Mouse (Mus musculus) hindbrain, embryonic 14.5 days (tissue): ENCODE measurements around the gene Cpm. TPM values are rescaled to one million over a fixed set of nuclear protein-coding genes. Genes with fewer than 3 reads are reported as not detected.

Source experiments
- ATAC-seq: fragments of 200-750 bp; cut with Nextera tagmentation; 2 replicates; pipeline ENCODE4 v1.8.0; 2017; ENCODE audit warnings: moderate number of reproducible peaks, mild to moderate bottlenecking, moderate TSS enrichment, moderate library complexity; ENCODE audit not compliant: low FRiP score
- DNase-seq: peaks from one replicate; pipeline ENCODE4 v3.0.0-alpha.2; 2015; ENCODE audit warnings: low spot score
- H3K27ac ChIP-seq: fragments of 300-500 bp; sonication (generic); 2 replicates; pipeline ENCODE4 v1.5.1; 2014; ENCODE audit warnings: mild to moderate bottlenecking, moderate library complexity
- H3K27me3 ChIP-seq: fragments of 300-500 bp; sonication (generic); 2 replicates; pipeline ENCODE4 v1.6.1; 2014; ENCODE audit warnings: mild to moderate bottlenecking, low read length, mixed read lengths; ENCODE audit not compliant: control insufficient read depth, insufficient read depth
- H3K36me3 ChIP-seq: fragments of 300-500 bp; sonication (generic); replicated peaks from 2 replicates; pipeline ENCODE4 v1.6.1; 2014; ENCODE audit not compliant: control insufficient read depth, insufficient read depth
- H3K4me1 ChIP-seq: fragments of 300-500 bp; sonication (generic); replicated peaks from 2 replicates; pipeline ENCODE4 v1.6.1; 2014; ENCODE audit warnings: antibody characterized with exemption, low read length, mixed read lengths; ENCODE audit not compliant: control insufficient read depth, insufficient read depth
- H3K4me2 ChIP-seq: fragments of 300-500 bp; sonication (generic); replicated peaks from 2 replicates; pipeline ENCODE4 v1.6.1; 2014; ENCODE audit warnings: mild to moderate bottlenecking, moderate library complexity
- H3K4me3 ChIP-seq: fragments of 300-500 bp; sonication (generic); replicated peaks from 2 replicates; pipeline ENCODE4 v1.5.1; 2014; ENCODE audit warnings: mild to moderate bottlenecking, low read length
- H3K9ac ChIP-seq: fragments of 300-500 bp; sonication (generic); 2 replicates; pipeline ENCODE4 v1.6.1; 2014
- H3K9me3 ChIP-seq: fragments of 300-500 bp; sonication (generic); 2 replicates; pipeline ENCODE4 v1.6.1; 2016; ENCODE audit warnings: low read length; ENCODE audit not compliant: control insufficient read depth
- WGBS: fragments of 180-500 bp; shearing (Covaris S2); extraction: QIAGEN DNeasy Blood & Tissue Kit; methylation state at CpG from one replicate; pipeline ENCODE4 v1.1.7; 2014; 5-methylcytosine and 5-hydroxymethylcytosine counted together
- polyA plus RNA-seq: library from polyadenylated mRNA; unstranded; fragments of >200 nt; fragmentation: Nextera tagmentation; extraction: Ambion mirVana; gene quantifications from 2 replicates; pipeline ENCODE4 v1.2.1, GENCODE M21; 2014

Gene Cpm
- polyA plus RNA-seq, 1 experiment from 2014 or later = 3.0 TPM

- 85% methylated on average over 15 of the region's 15 CpGs for WGBS
Observed at GRCm38 (mm10) chr10:117605283-117606243, 23.7 kb upstream of the Cpm start.

DNA sequence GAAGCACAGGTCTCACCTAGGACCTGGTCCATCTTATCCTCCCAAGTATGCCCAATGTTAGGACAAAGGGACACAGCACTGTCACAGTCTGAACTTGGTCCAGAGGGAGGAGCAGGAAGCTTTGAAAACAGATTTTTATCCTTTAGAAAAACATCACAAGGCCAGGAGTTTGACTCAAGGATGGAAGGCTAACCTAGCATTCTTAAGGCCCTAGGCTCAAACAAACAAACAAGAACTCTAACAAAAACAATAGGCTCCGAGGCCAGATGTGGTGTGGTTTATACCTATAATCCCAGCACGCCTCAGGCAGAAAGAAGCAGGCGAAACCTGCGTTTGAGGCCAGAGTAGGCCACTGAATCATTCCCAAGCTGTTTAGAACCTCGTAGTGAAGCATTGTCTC is 22.9 kb upstream of the Cpm start:
- no peak overlapping the region for H3K4me3 ChIP-seq
- H3K4me2 ChIP-seq = no peak overlapping the region
- DNase-seq (no peak), ATAC-seq (no peak)
- H3K27me3 ChIP-seq = no peaks in the 10 kb centered on the region
- no peaks in the 10 kb centered on the region for H3K36me3 ChIP-seq
- H3K4me1 ChIP-seq = no peaks in the 10 kb centered on the region
- no peaks in the 10 kb centered on the region for H3K9me3 ChIP-seq
- no peak overlapping the region for H3K9ac ChIP-seq
- no peak overlapping the region for H3K27ac ChIP-seq
- 86% methylated on average over 5 of the region's 5 CpGs for WGBS

More at GRCm38 (mm10) chr10:117605283-117606243, 23.7 kb upstream of the Cpm start:
- H3K27me3 ChIP-seq = no peaks in the 10 kb centered on the region
- H3K9ac ChIP-seq = no peak overlapping the region
- H3K4me1 ChIP-seq = no peaks in the 10 kb centered on the region
- H3K4me3 ChIP-seq = no peak overlapping the region
- no peaks in the 10 kb centered on the region for H3K9me3 ChIP-seq
- H3K4me2 ChIP-seq = no peak overlapping the region
- H3K36me3 ChIP-seq = no peaks in the 10 kb centered on the region
- no peak for DNase-seq
- no peak overlapping the region for H3K27ac ChIP-seq
- ATAC-seq = no peak

DNA sequence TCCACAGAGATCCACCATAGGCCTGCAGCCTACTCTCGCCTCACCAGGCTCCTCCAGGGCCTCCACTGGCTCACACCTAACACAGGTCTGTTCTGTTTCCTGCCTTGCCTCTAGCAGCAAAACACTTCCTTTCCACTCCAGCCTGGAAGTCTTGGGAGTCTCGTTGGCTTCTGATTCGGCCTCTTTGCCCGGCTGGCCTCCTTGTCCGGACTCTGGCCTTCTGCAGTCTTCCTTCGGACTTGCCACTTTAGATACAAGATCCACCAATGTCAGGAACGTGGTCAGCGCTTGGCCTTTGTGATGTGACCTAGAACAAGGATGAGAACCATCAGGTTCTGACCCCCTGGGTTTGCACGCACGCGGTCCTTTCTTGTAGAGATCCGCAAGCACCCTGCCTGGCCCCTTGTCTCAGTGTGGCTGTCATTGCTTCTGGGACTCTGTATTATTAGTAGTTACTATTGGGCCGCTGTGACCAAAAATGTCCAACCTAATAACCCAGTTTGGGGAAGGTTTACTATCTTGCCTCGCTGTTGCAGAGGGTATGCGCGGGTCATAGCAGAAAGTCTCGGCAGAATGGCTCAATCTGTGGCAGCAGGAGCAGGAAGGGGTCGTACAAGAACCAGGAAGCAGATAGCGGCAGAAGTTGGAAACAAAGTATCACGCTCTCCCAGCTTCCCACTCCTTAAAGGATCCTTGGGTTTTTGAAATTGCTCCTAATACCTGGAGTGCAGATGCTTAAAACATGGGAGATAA is 22.1 kb upstream of the Cpm start:
- Histone ChIP-seq H3K27me3 (no peaks in the 10 kb centered on the region), H3K4me1 (no peaks in the 10 kb centered on the region), H3K27ac (no peak overlapping the region), H3K36me3 (no peaks in the 10 kb centered on the region), H3K4me3 (no peak overlapping the region), H3K9ac (no peak overlapping the region), H3K9me3 (no peaks in the 10 kb centered on the region), H3K4me2 (no peak overlapping the region)
- WGBS = 93% methylated on average over 20 of the region's 20 CpGs
- DNase-seq = no peak
- ATAC-seq = no peak

GRCm38 (mm10) chr10:117607804-117608279 is 21.5 kb upstream of the Cpm start:
- Histone ChIP-seq H3K9ac (no peak overlapping the region), H3K9me3 (no peaks in the 10 kb centered on the region), H3K4me1 (no peaks in the 10 kb centered on the region), H3K36me3 (no peaks in the 10 kb centered on the region), H3K4me3 (no peak overlapping the region), H3K4me2 (no peak overlapping the region), H3K27ac (no peak overlapping the region), H3K27me3 (no peaks in the 10 kb centered on the region)
- no peak for DNase-seq
- 94% methylated on average over 10 of the region's 10 CpGs for WGBS
- ATAC-seq = no peak

GRCm38 (mm10) chr10:117608487-117608886 is 20.8 kb upstream of the Cpm start:
- WGBS = 96% methylated on average over 7 of the region's 7 CpGs
- Histone ChIP-seq H3K4me2 (no peak overlapping the region), H3K36me3 (no peaks in the 10 kb centered on the region), H3K9ac (no peak overlapping the region), H3K9me3 (no peaks in the 10 kb centered on the region), H3K4me1 (no peaks in the 10 kb centered on the region), H3K27ac (no peak overlapping the region), H3K27me3 (no peaks in the 10 kb centered on the region), H3K4me3 (no peak overlapping the region)
- ATAC-seq (no peak), DNase-seq (no peak)

DNA sequence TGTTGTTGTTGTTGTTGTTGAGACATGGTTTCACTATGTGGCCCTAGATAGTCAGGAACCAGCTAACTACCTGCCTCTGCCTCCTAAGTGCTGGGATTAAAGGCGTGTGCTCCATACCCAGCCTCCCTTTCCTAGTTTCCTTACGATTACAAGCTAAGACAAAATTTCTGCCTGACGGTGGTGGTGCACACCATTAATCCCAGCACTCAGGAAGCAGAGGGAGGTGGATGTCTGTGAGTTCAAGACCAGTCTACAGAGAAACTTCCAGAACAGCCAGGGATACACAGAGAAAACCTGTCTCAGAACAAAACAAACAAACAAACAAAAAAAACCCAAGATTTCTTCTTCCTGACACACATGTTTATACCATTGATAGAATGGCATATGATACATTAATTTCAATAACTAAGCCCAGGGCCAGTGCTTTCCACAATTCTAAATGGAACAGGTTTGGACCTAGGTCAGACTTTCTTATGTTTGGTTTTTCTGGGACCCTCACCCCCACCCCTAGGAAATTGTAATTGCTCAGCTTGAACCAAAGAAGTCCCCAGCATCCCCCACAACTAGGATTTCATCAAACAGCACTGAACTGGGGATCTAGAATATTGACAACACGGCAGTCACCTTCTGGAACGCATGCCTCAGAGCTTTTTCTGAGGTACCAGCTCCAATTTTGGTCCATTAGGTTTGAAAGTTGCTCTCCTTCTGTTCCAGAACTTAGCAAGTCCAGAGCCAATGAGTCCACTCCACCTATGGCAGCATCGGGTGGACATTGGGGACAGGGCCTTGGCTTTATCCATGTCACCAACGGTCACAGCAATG is 20.1 kb upstream of the Cpm start:
- DNase-seq = no peak
- Histone ChIP-seq H3K36me3 (no peaks in the 10 kb centered on the region), H3K4me1 (no peaks in the 10 kb centered on the region), H3K9ac (no peak overlapping the region), H3K4me3 (no peak overlapping the region), H3K27me3 (no peaks in the 10 kb centered on the region), H3K9me3 (no peaks in the 10 kb centered on the region), H3K4me2 (no peak overlapping the region), H3K27ac (no peak overlapping the region)
- WGBS = 94% methylated on average over 7 of the region's 7 CpGs
- ATAC-seq = no peak

- Histone ChIP-seq H3K27ac (no peak overlapping the region), H3K27me3 (no peaks in the 10 kb centered on the region), H3K36me3 (no peaks in the 10 kb centered on the region), H3K4me3 (no peak overlapping the region), H3K4me1 (no peaks in the 10 kb centered on the region), H3K9me3 (no peaks in the 10 kb centered on the region), H3K4me2 (no peak overlapping the region), H3K9ac (no peak overlapping the region)
- DNase-seq (no peak), ATAC-seq (no peak)
- WGBS = 88% methylated on average over 6 of the region's 6 CpGs
Observed at GRCm38 (mm10) chr10:117609810-117610090, 19.6 kb upstream of the Cpm start.

DNA sequence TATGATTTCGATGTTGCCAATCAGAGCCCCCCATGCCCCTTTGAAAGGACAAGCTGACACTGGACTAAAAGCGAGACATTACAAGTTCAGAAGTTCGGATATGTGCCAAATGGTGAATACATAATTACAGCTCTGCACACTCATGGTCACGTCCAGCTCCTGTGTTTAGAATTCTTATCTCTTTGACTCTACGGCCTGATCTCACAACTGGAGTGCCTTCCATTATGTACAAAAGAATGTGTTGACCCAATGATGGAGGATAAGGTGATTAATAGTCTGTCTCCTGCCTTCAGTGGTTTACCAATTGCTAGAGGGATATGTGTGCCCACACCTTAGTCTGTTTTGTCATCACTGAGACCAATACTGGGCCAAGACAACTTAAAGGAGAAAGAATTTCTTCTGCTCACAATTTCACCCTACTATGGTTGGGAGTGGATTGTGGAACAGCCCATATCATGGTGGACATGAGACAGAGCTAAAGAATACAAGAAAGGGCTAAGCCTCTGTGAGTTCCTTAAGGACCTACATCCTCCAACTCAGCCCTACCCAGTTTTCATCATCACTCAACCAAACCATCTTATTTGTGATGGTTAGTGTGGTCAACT is 19.0 kb upstream of the Cpm start:
- Histone ChIP-seq H3K4me3 (no peak overlapping the region), H3K9me3 (no peaks in the 10 kb centered on the region), H3K4me1 (no peaks in the 10 kb centered on the region), H3K27ac (no peak overlapping the region), H3K9ac (no peak overlapping the region), H3K4me2 (no peak overlapping the region), H3K27me3 (no peaks in the 10 kb centered on the region), H3K36me3 (no peaks in the 10 kb centered on the region)
- WGBS = 96% methylated on average over 5 of the region's 5 CpGs
- ATAC-seq = no peak
- DNase-seq = no peak
